Mouse (Mus musculus) liver, embryonic 12.5 days (tissue): ENCODE results near the gene Por. TPM values are rescaled to one million over a fixed set of nuclear protein-coding genes. Genes with fewer than 3 reads are reported as not detected.
A peak's percentile ranks its signal among the peaks of the same experiment; 100 is the strongest.

Source experiments
- ATAC-seq: fragments of 200-750 bp; cut with Nextera tagmentation; 2 replicates; pipeline ENCODE4 v1.8.0; 2017; ENCODE audit warnings: moderate number of reproducible peaks, mild to moderate bottlenecking, moderate library complexity
- H3K27ac ChIP-seq: fragments of 300-500 bp; sonication (generic); 2 replicates; pipeline ENCODE4 v1.5.1; 2016; ENCODE audit warnings: mild to moderate bottlenecking
- H3K27me3 ChIP-seq: fragments of 300-500 bp; sonication (generic); replicated peaks from 2 replicates; pipeline ENCODE4 v1.6.1; 2016; ENCODE audit warnings: mild to moderate bottlenecking, moderate library complexity
- H3K36me3 ChIP-seq: fragments of 300-500 bp; sonication (generic); 2 replicates; pipeline ENCODE4 v1.6.1; 2016; ENCODE audit warnings: mild to moderate bottlenecking, moderate library complexity
- H3K4me1 ChIP-seq: fragments of 300-500 bp; sonication (generic); 2 replicates; pipeline ENCODE4 v1.6.1; 2016
- H3K4me2 ChIP-seq: fragments of 300-500 bp; sonication (generic); 2 replicates; pipeline ENCODE4 v1.6.1; 2016; ENCODE audit warnings: mild to moderate bottlenecking, moderate library complexity
- H3K4me3 ChIP-seq: fragments of 300-500 bp; sonication (generic); 2 replicates; pipeline ENCODE4 v1.5.1; 2016; ENCODE audit warnings: mild to moderate bottlenecking, moderate library complexity
- H3K9ac ChIP-seq: fragments of 300-500 bp; sonication (generic); 2 replicates; pipeline ENCODE4 v1.6.1; 2016; ENCODE audit warnings: mild to moderate bottlenecking, moderate library complexity
- H3K9me3 ChIP-seq: fragments of 300-500 bp; sonication (generic); replicated peaks from 2 replicates; pipeline ENCODE4 v1.6.1; 2016; ENCODE audit warnings: mild to moderate bottlenecking, moderate library complexity
- WGBS: fragments of 180-500 bp; shearing (Covaris S2); methylation state at CpG from one replicate; pipeline ENCODE4 v1.1.7; 2016; ENCODE audit not compliant: insufficient replicate concordance; 5-methylcytosine and 5-hydroxymethylcytosine counted together
- polyA plus RNA-seq: library from polyadenylated mRNA; unstranded; fragments of >200 nt; fragmentation: Nextera tagmentation; extraction: Ambion mirVana; gene quantifications from 2 replicates; pipeline ENCODE4 v1.2.1, GENCODE M21; 2016

The Por gene
- polyA plus RNA-seq, 1 experiment from 2014 or later: 34.7 TPM

DNA sequence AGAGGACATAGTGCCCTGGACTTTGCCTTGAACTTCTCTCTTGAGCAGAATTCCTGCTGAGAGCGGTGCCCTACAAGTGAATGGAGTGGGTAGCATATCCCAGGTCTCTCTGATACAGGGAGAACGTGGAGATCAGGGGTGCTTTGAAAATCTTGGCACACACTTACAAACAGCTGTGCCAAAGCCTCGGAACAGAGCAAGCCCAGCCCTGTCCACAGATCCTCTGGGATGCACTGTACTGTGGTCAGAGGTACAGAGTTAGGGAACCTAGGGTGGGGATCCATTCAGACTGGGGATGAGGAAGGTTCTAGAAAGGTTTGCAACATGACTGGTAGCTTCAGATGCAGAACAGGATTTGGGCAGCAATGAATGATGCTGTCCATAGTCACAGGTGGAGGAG, 50.3 kb downstream of the Por start:
- no peaks in the 10 kb centered on the region for H3K27me3 ChIP-seq
- H3K9ac ChIP-seq: no peak overlapping the region
- H3K4me3 ChIP-seq: no peak overlapping the region
- ATAC-seq: no peak
- H3K36me3 ChIP-seq: peaks cover 41% of the 10 kb centered on the region
- H3K27ac ChIP-seq: no peak overlapping the region
- no peaks in the 10 kb centered on the region for H3K9me3 ChIP-seq
- H3K4me2 ChIP-seq: no peak overlapping the region
- 77% methylated on average over 3 of the region's 3 CpGs for WGBS
- H3K4me1 ChIP-seq: peaks cover 20% of the 10 kb centered on the region; the same call in 1 of the 2 replicates

DNA sequence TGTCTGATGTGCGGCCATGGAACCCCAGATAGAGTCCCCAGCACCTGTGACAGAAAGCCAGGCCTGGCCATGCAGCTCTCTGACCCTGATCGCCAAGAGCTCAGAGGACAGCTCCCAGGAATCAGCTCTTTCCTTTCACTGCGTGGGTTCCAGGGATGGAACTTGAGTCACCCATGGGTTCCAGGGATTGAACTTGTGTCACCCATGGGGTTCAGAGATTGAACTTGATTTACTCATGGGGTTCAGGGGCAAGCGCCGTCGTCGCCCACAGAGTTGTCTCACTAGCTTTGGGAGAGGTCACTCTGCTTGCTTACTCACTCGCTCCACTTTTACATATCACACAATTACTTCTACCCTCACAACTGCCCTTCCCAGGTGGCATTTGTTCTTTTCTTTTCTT, 51.2 kb downstream of the Por start:
- no peak for ATAC-seq

DNA sequence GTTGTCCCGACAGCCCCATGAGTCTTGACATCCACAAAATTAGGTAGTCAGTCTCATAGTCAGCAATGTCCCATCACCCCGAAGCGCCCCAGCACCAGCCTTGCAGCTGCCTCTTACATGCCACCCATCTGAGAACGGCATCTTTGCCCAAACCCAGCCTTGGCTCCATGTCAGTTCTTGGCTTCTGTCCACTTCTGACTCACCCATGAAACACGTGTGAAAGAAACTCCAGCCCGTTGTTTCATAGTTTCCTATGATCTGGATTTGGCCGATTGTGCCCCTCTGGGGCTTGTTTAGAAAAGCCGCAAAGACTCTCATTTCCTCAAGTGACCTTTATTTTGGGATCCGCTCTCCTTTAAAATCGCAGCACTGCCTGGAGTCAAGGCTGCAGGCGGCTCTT, 52.3 kb downstream of the Por start:
- Histone ChIP-seq H3K4me3 (no peak overlapping the region), H3K36me3 (peaks cover 29% of the 10 kb centered on the region), H3K27ac (no peak overlapping the region), H3K9ac (no peak overlapping the region), H3K4me1 (peaks cover 25% of the 10 kb centered on the region; the same call in 1 of the 2 replicates), H3K27me3 (no peaks in the 10 kb centered on the region), H3K9me3 (no peaks in the 10 kb centered on the region), H3K4me2 (no peak overlapping the region)
- ATAC-seq: no peak
- WGBS: 82% methylated on average over 11 of the region's 11 CpGs

More for the DNA sequence above, 51.2 kb downstream of the Por start:
- Histone ChIP-seq H3K4me2 (no peak overlapping the region), H3K4me3 (no peak overlapping the region), H3K9ac (no peak overlapping the region), H3K9me3 (no peaks in the 10 kb centered on the region), H3K27me3 (no peaks in the 10 kb centered on the region), H3K4me1 (peaks cover 20% of the 10 kb centered on the region; the same call in 1 of the 2 replicates), H3K27ac (no peak overlapping the region), H3K36me3 (peaks cover 38% of the 10 kb centered on the region)
- 83% methylated on average over 8 of the region's 8 CpGs for WGBS

DNA sequence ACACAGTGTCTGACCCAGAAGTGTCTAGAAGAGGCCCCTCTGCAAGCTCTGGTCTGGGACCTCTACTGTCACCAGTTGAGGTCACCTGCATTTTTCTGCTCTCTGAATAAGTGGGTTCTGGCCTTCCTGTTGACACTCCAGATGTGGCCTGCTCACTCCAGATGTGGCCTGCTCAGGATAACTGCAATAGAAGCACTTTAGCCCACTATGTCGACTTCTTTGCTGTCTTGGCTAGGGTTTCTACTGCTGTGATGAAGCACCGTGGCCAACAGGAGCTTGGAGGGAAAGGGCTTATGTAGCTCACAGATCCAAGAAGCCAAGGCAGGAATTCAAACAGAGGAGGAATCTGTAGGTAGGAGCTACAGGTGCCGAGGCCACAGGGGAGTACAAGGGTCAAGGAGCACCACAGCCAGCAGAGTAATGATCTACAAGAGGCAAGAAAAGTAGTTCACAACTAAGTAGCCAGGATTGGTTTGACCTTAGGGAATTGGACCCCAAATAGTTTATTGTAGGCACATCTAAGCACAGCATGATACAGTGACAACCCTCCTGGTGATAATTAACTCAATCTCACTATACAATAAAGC, 53.4 kb downstream of the Por start:
- Histone ChIP-seq H3K4me1 (peaks cover 25% of the 10 kb centered on the region; the same call in 1 of the 2 replicates), H3K36me3 (peaks cover 22% of the 10 kb centered on the region), H3K4me2 (no peak overlapping the region), H3K9ac (no peak overlapping the region), H3K27me3 (no peaks in the 10 kb centered on the region), H3K9me3 (no peaks in the 10 kb centered on the region), H3K27ac (no peak overlapping the region), H3K4me3 (no peak overlapping the region)
- ATAC-seq: no peak
- WGBS: 48% methylated on average over 3 of the region's 3 CpGs

DNA sequence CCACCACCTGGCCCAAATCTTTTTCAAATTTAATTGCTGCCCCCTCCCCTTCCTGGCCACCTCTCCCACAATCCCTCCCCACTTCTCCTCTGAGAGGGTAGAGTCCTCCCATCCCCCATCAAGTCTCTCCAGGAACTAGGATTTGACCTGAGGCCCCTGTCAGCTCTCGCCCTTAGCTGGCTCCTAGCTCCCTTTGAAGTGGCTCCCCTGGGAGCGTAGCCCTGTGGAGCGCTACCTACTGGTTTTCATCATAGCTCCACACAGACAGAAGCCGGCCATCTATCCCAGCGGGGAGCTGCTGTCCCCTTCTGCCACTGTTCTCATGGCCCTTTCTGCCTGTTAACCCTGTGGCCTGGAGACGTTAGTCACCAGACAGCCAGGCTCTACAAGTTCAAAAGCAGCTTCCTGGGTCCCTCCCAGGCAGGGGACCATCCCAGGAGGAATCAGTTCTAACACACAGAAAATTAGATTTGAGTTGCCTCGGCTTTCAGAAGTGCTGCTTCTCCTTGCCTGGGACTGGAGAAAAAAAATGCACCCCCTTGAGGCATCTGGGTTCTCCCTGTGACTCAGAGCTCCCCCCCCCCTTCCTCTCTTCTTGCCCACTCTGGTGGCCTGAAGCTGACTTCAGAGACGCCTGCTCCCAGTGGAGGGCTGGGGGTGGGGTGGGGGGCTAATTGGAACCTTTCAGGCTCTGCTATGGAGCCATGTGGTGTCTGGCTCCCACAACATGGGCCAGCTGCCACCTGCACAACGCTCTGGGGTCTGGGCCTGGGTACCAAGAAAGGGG, 54.9 kb downstream of the Por start:
- peaks cover 24% of the 10 kb centered on the region for H3K36me3 ChIP-seq
- ATAC-seq: no peak
- H3K4me2 ChIP-seq: no peak overlapping the region
- H3K9me3 ChIP-seq: no peaks in the 10 kb centered on the region
- H3K27ac ChIP-seq: 0 out of 2 replicates have a peak overlapping the region, but pooled peaks have one; percentile 31
- 60% methylated on average over 9 of the region's 9 CpGs for WGBS
- no peaks in the 10 kb centered on the region for H3K27me3 ChIP-seq
- H3K9ac ChIP-seq: no peak overlapping the region
- H3K4me3 ChIP-seq: no peak overlapping the region
- peaks cover 25% of the 10 kb centered on the region; the same call in 1 of the 2 replicates for H3K4me1 ChIP-seq

DNA sequence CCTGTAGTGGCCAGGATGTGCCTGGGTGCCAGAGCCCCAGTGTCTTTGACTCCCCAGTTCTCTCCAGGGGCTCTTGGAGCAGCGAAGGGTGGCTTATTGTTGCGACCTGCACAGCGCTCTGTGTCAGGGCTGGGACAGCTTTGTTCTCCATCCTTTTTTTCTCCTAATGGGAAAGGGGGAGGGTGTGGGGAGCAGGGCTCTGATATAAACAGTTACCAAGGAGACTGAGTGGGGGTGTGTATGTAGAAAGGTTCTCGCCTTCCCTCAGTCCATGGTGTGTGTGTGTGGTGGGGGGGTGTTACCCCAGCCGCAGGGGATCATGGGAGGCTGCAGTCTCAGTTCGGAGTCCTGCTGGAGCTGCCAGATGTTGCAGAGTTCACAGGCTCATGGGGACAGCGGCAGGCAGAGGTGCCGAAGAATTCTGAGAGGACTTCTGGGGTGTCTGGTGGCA, 55.6 kb downstream of the Por start:
- peak overlapping the region; percentile 31; the same call in 1 of the 2 replicates for H3K27ac ChIP-seq
- no peak for ATAC-seq
- no peak overlapping the region for H3K4me2 ChIP-seq

DNA sequence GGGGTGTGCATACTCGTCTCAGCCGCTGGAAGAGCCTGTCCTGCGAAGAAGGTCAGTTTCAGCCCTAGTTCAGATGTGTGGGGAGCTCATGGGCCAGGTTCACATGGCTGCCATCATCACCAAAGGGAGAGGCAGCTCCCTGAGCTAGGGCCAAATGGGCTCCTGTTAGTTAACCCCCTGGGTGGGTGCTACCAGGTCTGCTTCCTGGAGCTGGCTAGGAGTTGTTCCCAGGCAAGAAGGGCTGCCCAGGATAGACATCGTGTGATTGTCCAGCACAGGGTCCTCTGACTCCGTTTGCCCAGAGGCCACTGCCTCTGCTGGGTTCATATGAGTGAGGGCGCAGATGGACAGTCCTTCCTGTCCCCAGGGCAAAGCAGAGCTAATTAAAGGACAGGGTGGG, 56.2 kb downstream of the Por start:
- Histone ChIP-seq H3K4me2 (no peak overlapping the region), H3K4me3 (no peak overlapping the region), H3K27ac (peak overlapping the region; percentile 18; the same call in 1 of the 2 replicates), H3K4me1 (peaks cover 25% of the 10 kb centered on the region; the same call in 1 of the 2 replicates), H3K9me3 (no peaks in the 10 kb centered on the region), H3K27me3 (no peaks in the 10 kb centered on the region), H3K9ac (no peak overlapping the region), H3K36me3 (peaks cover 34% of the 10 kb centered on the region)
- ATAC-seq: no peak
- 66% methylated on average over 6 of the region's 6 CpGs for WGBS

More for the DNA sequence above, 55.6 kb downstream of the Por start:
- Histone ChIP-seq H3K27me3 (no peaks in the 10 kb centered on the region), H3K9ac (no peak overlapping the region), H3K4me3 (no peak overlapping the region), H3K9me3 (no peaks in the 10 kb centered on the region), H3K36me3 (peaks cover 31% of the 10 kb centered on the region), H3K4me1 (peaks cover 25% of the 10 kb centered on the region; the same call in 1 of the 2 replicates)
- 62% methylated on average over 8 of the region's 8 CpGs for WGBS

DNA sequence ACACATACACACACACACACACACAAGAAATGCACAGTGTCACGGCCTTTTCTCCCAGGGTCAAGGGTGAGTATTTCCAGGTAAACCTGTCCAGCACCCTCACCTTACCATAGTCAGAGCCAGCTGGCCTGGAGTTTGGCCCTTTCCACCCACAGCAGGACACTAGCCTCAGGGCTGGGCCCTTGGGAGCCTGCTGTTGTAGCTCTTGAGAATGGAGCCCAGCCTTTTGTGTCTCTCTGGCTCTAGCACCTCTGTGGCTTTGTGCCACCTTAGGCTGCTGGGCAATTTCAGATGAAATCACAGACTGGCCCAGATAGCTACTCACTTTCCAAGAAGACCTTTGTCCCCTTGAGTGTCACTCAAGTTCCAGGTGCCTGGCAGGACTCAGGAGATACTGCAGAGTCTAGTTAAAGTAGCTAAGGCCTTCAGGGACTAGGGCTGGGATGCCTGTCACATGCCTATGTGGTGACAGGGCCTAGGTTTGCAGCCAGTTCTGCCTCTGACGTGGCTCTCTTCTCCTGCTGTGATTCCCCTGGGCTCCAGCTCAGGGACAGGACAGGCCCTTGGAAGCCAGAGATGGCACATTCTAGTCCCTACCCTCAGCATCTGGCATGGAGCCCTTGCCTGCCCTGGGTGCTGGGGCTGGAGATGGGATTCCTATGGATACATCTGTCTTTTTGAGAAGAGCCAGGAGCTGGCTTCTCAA, 57.0 kb downstream of the Por start:
- no peak for ATAC-seq
- H3K27ac ChIP-seq: no peak overlapping the region
- no peaks in the 10 kb centered on the region for H3K9me3 ChIP-seq
- WGBS: 75% methylated on average over 2 of the region's 2 CpGs
- no peak overlapping the region for H3K4me2 ChIP-seq
- peaks cover 39% of the 10 kb centered on the region for H3K36me3 ChIP-seq
- H3K4me1 ChIP-seq: peaks cover 25% of the 10 kb centered on the region; the same call in 1 of the 2 replicates
- H3K27me3 ChIP-seq: no peaks in the 10 kb centered on the region
- H3K9ac ChIP-seq: no peak overlapping the region
- H3K4me3 ChIP-seq: no peak overlapping the region

DNA sequence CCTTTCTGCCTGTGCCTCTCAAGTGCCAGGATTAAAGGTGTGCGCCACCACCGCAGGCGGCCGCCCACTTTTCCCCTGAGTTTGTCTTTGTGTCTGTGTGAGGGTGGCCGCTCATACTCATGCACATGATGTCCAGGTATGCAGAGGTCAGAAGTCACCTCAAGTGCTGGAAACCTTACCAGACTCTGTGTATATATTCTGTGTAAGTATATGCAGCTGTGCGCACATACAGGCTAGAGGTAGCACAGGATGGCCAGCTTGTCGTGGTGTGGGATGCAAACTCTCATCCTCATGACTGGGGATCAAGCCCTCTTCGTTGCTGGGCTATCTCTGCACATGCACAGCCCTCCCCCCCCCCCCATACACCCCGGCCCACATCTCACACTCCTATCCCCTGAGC, 58.0 kb downstream of the Por start:
- peaks cover 19% of the 10 kb centered on the region; the same call in 1 of the 2 replicates for H3K4me1 ChIP-seq
- H3K9me3 ChIP-seq: no peaks in the 10 kb centered on the region
- WGBS: 81% methylated on average over 8 of the region's 9 CpGs
- H3K9ac ChIP-seq: no peak overlapping the region
- H3K27me3 ChIP-seq: no peaks in the 10 kb centered on the region
- H3K4me2 ChIP-seq: no peak overlapping the region
- ATAC-seq: no peak
- H3K27ac ChIP-seq: no peak overlapping the region
- no peak overlapping the region for H3K4me3 ChIP-seq
- peaks cover 48% of the 10 kb centered on the region for H3K36me3 ChIP-seq

DNA sequence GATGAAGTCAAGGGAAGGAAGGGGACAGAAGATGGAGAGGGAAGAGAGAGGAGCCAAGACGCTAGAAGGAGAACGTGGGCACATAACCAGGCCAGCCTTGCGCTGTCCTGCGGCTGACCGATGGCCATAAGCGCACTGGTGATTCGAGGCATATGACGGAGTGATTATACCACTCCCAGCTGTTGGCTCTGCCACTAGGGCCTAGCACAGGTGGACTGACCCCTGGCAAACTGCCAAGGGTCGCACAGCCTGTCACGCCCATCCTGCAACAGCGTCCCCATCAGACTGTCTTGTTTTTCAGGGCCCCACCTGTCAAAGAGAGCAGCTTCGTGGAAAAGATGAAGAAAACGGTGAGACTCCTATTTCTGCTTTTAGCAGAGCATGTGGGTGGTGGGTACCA, 58.5 kb downstream of the Por start:
- Histone ChIP-seq H3K9ac (no peak overlapping the region), H3K4me1 (peaks cover 19% of the 10 kb centered on the region; the same call in 1 of the 2 replicates), H3K36me3 (peaks cover 53% of the 10 kb centered on the region), H3K4me2 (no peak overlapping the region), H3K9me3 (no peaks in the 10 kb centered on the region), H3K4me3 (no peak overlapping the region), H3K27ac (no peak overlapping the region), H3K27me3 (no peaks in the 10 kb centered on the region)
- no peak for ATAC-seq
- WGBS: 85% methylated on average over 13 of the region's 13 CpGs

DNA sequence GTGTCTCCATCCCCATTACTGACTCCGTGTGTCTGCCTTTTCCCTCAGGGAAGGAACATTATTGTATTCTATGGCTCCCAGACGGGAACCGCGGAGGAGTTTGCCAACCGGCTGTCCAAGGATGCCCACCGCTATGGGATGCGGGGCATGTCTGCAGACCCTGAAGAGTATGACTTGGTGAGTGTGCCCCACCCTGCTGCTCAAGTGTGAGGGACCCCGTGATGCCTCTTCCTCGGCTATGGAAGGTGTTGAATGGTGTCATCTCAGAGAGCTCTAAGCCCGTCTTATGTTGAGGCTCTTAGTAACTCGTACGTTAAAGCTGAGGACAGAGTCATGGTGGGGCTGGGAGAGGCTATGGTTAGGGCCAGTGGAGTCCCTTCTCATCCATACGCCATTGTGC, 59.5 kb downstream of the Por start:
- Histone ChIP-seq H3K9ac (no peak overlapping the region), H3K9me3 (no peaks in the 10 kb centered on the region), H3K4me2 (no peak overlapping the region), H3K4me1 (peaks cover 12% of the 10 kb centered on the region; the same call in 1 of the 2 replicates), H3K27me3 (no peaks in the 10 kb centered on the region), H3K27ac (no peak overlapping the region), H3K36me3 (peaks cover 63% of the 10 kb centered on the region), H3K4me3 (no peak overlapping the region)
- WGBS: 84% methylated on average over 13 of the region's 13 CpGs
- ATAC-seq: no peak

DNA sequence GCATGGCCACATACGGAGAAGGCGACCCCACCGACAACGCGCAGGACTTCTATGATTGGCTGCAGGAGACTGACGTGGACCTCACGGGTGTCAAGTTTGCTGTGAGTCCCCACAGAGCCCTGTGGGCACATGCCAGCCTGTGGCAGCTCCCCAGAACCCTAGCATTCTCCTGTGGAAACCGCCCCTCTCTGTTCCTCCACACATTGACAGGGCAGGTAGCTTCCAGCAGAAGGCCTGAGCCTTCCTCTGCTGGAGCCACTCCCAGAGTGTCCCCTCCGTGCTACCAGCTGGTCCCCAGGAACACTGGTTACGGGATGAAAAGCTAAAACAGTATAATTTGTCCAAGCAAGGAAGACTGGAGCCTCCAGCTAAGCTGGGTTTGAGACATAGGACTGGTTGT, 60.4 kb downstream of the Por start:
- H3K9ac ChIP-seq: no peak overlapping the region
- WGBS: 82% methylated on average over 10 of the region's 10 CpGs
- no peak overlapping the region for H3K4me2 ChIP-seq
- no peak overlapping the region for H3K27ac ChIP-seq
- peaks cover 72% of the 10 kb centered on the region for H3K36me3 ChIP-seq
- no peak for ATAC-seq
- 0 out of 2 replicates have a peak, but pooled peaks cover 8% of the 10 kb centered on the region for H3K4me1 ChIP-seq
- H3K27me3 ChIP-seq: no peaks in the 10 kb centered on the region
- no peaks in the 10 kb centered on the region for H3K9me3 ChIP-seq
- no peak overlapping the region for H3K4me3 ChIP-seq
